Mouse (Mus musculus) small intestine, adult 2 months (tissue): ENCODE measurements around the gene Trim26. TPM values are rescaled to one million over a fixed set of nuclear protein-coding genes. Genes with fewer than 3 reads are reported as not detected.
A peak's percentile ranks its signal among the peaks of the same experiment; 100 is the strongest.
"Not testable (repeated sequence)": the region's sequence is repeated elsewhere in the genome, so short reads cannot be mapped to it uniquely, and the experiment has no call there.

Experiments
- H3K27ac ChIP-seq: fragments of 200-500 bp; 2 replicates; pipeline ENCODE4 v1.5.1; 2012; ENCODE audit warnings: low read depth, low read length, control low read depth, inconsistent platforms; ENCODE audit not compliant: insufficient read depth
- H3K27me3 ChIP-seq: fragments of 200-500 bp; 2 replicates; pipeline ENCODE4 v1.6.1; 2012; ENCODE audit warnings: mild to moderate bottlenecking, moderate library complexity, low read length, inconsistent platforms; ENCODE audit not compliant: control insufficient read depth, insufficient read depth
- H3K36me3 ChIP-seq: fragments of 200-500 bp; 2 replicates; pipeline ENCODE4 v1.6.1; 2012; ENCODE audit warnings: mild to moderate bottlenecking, low read length, control low read depth, inconsistent platforms; ENCODE audit not compliant: control insufficient read depth, insufficient read depth
- H3K4me1 ChIP-seq: fragments of 200-500 bp; 2 replicates; pipeline ENCODE4 v1.6.1; 2012; ENCODE audit warnings: low read length, inconsistent platforms, mixed read lengths; ENCODE audit not compliant: control insufficient read depth, insufficient read depth, insufficient read length
- H3K4me3 ChIP-seq: fragments of 200-500 bp; 2 replicates; pipeline ENCODE4 v1.5.1; 2012; ENCODE audit warnings: low read depth, mild to moderate bottlenecking, control low read depth, inconsistent platforms, low read length, moderate library complexity
- CTCF ChIP-seq: fragments of 200-500 bp; IDR thresholded peaks from 2 replicates; pipeline ENCODE4 v1.5.1; 2012; ENCODE audit warnings: low read depth, mild to moderate bottlenecking, control low read depth, inconsistent platforms, low read length, moderate library complexity, mixed read lengths; ENCODE audit not compliant: insufficient replicate concordance, insufficient read length; ENCODE audit errors: extremely low read depth
- POLR2A ChIP-seq: fragments of 200-500 bp; IDR thresholded peaks from 2 replicates; pipeline ENCODE4 v1.6.1; 2012; ENCODE audit warnings: low read depth, mild to moderate bottlenecking, control low read depth, inconsistent platforms, low read length, moderate library complexity
- WGBS: fragments of 180-500 bp; shearing (Covaris S2); methylation state at CpG from one replicate; pipeline ENCODE4 v1.1.7; 2018; 5-methylcytosine and 5-hydroxymethylcytosine counted together
- polyA plus RNA-seq: library from polyadenylated mRNA; depleted of rRNA; stranded (reverse); fragments of >200 nt; gene quantifications from 2 replicates; pipeline ENCODE4 v1.2.3, GENCODE M21; 2012

Trim26 gene
- polyA plus RNA-seq, 1 experiment = 37.3 TPM

GRCm38 (mm10) chr17:36890073-36890903, 53.4 kb downstream of the Trim26 start, which contains the start of gene Trim40:
Trim40 (minus strand) TSS chr17:36890123.
- Histone ChIP-seq H3K27me3 (no peaks in the 10 kb centered on the region), H3K36me3 (no peaks in the 10 kb centered on the region), H3K4me1 (peaks cover 21% of the 10 kb centered on the region; the same call in 1 of the 2 replicates), H3K4me3 (peak within 1 kb of the TSS; percentile 56), H3K27ac (peak within 1 kb of the TSS; percentile 99)
- WGBS = 23% methylated on average over 5 of the region's 5 CpGs
- TF ChIP-seq POLR2A (no peak), CTCF (no peak)

GRCm38 (mm10) chr17:36891496-36891895, 54.6 kb downstream of the Trim26 start:
- WGBS = 91% methylated on average over 1 of the region's 1 CpGs
- H3K4me3 ChIP-seq, H3K36me3 ChIP-seq, H3K27me3 ChIP-seq: not testable (repeated sequence)
- Histone ChIP-seq H3K27ac (peak overlapping the region; percentile 69), H3K4me1 (peaks cover 18% of the 10 kb centered on the region; the same call in 1 of the 2 replicates)

GRCm38 (mm10) chr17:36892362-36892761, 55.4 kb downstream of the Trim26 start:
- Histone ChIP-seq H3K27me3 (no peaks in the 10 kb centered on the region), H3K4me1 (peaks cover 17% of the 10 kb centered on the region; the same call in 1 of the 2 replicates), H3K27ac (peak overlapping the region; percentile 15; the same call in 1 of the 2 replicates), H3K4me3 (no peak overlapping the region), H3K36me3 (no peaks in the 10 kb centered on the region)
- no peak for TF ChIP-seq POLR2A
- peak; percentile 26; the same call in 1 of the 2 replicates for TF ChIP-seq CTCF
- WGBS = under 1% methylated on average over 2 of the region's 2 CpGs

DNA sequence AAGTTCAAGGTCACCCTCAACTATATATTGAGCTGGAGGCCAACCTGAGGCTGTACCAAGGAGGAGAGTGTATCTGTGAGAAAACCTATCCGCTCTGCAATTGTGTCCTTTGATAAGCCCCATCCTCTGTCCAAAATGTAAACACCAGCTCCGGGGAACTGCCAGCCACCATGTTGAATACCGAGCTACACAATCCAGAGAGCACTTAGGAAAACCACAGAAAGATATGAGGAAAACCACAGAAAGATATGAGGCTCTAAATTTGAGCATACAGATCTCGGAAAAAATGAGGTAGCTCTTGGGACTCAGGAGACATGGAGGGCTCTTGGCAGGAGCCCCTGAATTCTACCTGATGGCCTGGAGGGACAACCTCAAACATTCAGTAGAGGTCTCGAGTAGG, 56.5 kb downstream of the Trim26 start:
- 50% methylated on average over 5 of the region's 5 CpGs for WGBS
- peak overlapping the region; percentile 82 for H3K27ac ChIP-seq
- TF ChIP-seq POLR2A (no peak), CTCF (no peak)

DNA sequence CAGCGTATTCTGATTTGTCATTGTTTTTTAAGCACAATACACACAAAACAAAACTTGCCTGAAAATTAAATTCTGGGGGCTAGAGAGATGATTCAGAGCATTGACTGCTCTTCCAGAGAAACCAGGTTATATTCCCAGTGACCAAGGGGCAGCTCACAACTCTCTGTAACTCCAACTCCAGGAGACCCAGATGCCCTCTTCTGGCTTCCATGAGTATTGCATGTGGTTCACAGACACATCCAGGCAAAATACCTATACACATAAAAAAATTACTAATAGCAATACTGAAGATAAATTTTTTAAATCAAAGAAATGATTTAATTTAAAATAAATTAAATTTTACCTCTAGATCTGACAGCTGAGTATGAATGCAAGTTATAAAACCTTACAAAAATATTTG, 59.6 kb downstream of the Trim26 start:
- H3K36me3 ChIP-seq = peaks cover 2% of the 10 kb centered on the region; the same call in 1 of the 2 replicates
- peaks cover 6% of the 10 kb centered on the region; the same call in 1 of the 2 replicates for H3K4me1 ChIP-seq
- TF ChIP-seq POLR2A (no peak), CTCF (0 out of 2 replicates have a peak, but pooled peaks have one; percentile 28)
- no peak overlapping the region for H3K4me3 ChIP-seq
- H3K27ac ChIP-seq = peak overlapping the region; percentile 79; the same call in 1 of the 2 replicates
- WGBS = 43% methylated on average over 1 of the region's 1 CpGs
- no peaks in the 10 kb centered on the region for H3K27me3 ChIP-seq

More for the DNA sequence above, 56.5 kb downstream of the Trim26 start:
- Histone ChIP-seq H3K4me3 (no peak overlapping the region), H3K27me3 (no peaks in the 10 kb centered on the region), H3K4me1 (peaks cover 17% of the 10 kb centered on the region; the same call in 1 of the 2 replicates), H3K36me3 (no peaks in the 10 kb centered on the region)

DNA sequence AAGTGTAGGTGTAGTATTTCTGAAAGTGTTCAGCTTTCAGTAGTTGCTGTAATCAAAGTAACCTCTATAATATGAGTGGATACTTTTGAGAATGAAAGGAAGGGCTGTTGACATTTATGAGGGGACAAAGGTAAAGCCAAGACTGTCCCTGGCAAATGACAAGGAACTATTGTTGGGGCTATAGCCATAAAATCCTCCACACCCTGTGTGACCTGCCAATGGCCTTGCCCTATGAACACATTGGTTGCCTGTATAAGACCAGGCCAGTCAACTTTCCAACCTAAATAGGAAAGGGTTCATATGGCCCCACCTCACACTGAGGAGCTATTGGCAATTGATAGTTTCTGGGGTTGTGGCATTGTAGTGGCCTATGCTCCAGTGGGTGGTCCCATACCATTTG, 60.1 kb downstream of the Trim26 start:
- Histone ChIP-seq H3K4me3 (no peak overlapping the region), H3K27me3 (no peaks in the 10 kb centered on the region), H3K36me3 (peaks cover 5% of the 10 kb centered on the region), H3K27ac (peak overlapping the region; percentile 99), H3K4me1 (peaks cover 6% of the 10 kb centered on the region; the same call in 1 of the 2 replicates)
- TF ChIP-seq CTCF (no peak), POLR2A (no peak)

GRCm38 (mm10) chr17:36897552-36898205, 60.7 kb downstream of the Trim26 start, which contains the start of gene Trim31:
Trim31 (plus strand) TSS chr17:36898118.
- TF ChIP-seq CTCF = no peak
- TF ChIP-seq POLR2A = no peak
- H3K4me1 ChIP-seq = peaks cover 6% of the 10 kb centered on the region; the same call in 1 of the 2 replicates
- peak within 1 kb of the TSS; percentile 63 for H3K4me3 ChIP-seq
- WGBS = 16% methylated on average over 6 of the region's 6 CpGs
- H3K27ac ChIP-seq = peak within 1 kb of the TSS; percentile 99
- H3K36me3 ChIP-seq = peaks cover 5% of the 10 kb centered on the region
- no peaks in the 10 kb centered on the region for H3K27me3 ChIP-seq
